In the genomic region with DNA sequence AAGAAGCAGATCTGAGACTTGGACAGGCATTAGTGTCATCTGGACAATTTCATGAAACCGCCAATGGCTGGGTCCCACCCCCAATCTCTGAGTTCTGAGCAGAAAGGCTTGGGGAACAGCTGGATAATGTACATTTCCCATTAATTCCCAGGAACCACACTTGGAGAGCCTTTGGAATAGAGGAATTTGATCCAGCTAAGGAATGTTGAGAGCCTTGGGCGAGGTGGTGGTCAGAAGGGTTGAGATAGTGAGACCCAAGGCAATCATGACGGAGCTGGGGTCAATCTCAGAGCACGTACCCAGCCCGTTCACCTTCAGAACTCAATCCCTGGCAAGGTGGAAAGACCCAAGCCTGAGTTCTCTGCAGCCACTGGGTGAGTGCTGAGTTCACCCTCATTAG, we compare ENCODE assay signal across 9 mouse cellular contexts. TPM values are rescaled to one million over a fixed set of nuclear protein-coding genes. Genes with fewer than 3 reads are reported as not detected.
DNase-seq lines count a peak whose midpoint lies in the region; ATAC-seq lines count a peak whose summit lies in the region.
"Had no signal": no experiment of that assay in that cellular context is flagged by ENCODE, and none has a peak within 500 bp of the region (broad histone marks: within the 10 kb centered on the region; RNA-seq: fewer than 3 reads in every experiment).

No protein-coding gene starts in this region.

- H3K4me3 ChIP-seq in hindbrain, embryonic 10.5 days: peak overlapping the region; percentile 93; the same call in 1 of the 2 replicates
- no peak overlapping the region for H3K4me3 ChIP-seq in hindbrain, embryonic 11.5 days (ENCODE audit: low read depth, low read length)
- peak overlapping the region; percentile 79; the same call in 1 of the 2 replicates for H3K4me3 ChIP-seq in embryonic facial prominence, embryonic 10.5 days
- no peak overlapping the region for H3K4me3 ChIP-seq in hindbrain, embryonic 16.5 days (ENCODE audit: low read length)
- no peak overlapping the region for H3K4me3 ChIP-seq in midbrain, embryonic 14.5 days (replicated peaks; ENCODE audit: low read depth, low read length)

- ATAC-seq in hindbrain, embryonic 11.5 days (ENCODE audit: low FRiP score): no peak
- ATAC-seq in hindbrain, embryonic 16.5 days: no peak
- ATAC-seq in midbrain, embryonic 14.5 days (ENCODE audit: low FRiP score, low TSS enrichment): no peak

- H3K4me1 ChIP-seq in hindbrain, embryonic 10.5 days (replicated peaks): peaks cover 15% of the 10 kb centered on the region
- no peaks in the 10 kb centered on the region for H3K4me1 ChIP-seq in hindbrain, embryonic 11.5 days (replicated peaks; ENCODE audit: control insufficient read depth, insufficient read depth, low read length)
- peaks cover 19% of the 10 kb centered on the region for H3K4me1 ChIP-seq in embryonic facial prominence, embryonic 10.5 days
- H3K4me1 ChIP-seq in hindbrain, embryonic 16.5 days (ENCODE audit: control insufficient read depth, insufficient read depth, low read depth, low read length): peaks cover 15% of the 10 kb centered on the region
- H3K4me1 ChIP-seq in midbrain, embryonic 14.5 days (ENCODE audit: control insufficient read depth, insufficient read depth, low read length): peaks cover 16% of the 10 kb centered on the region

- H3K9me3 ChIP-seq in hindbrain, embryonic 10.5 days: no peaks in the 10 kb centered on the region
- H3K9me3 ChIP-seq in hindbrain, embryonic 11.5 days (ENCODE audit: control insufficient read depth, low read length): no peaks in the 10 kb centered on the region
- H3K9me3 ChIP-seq in embryonic facial prominence, embryonic 10.5 days: no peaks in the 10 kb centered on the region
- H3K9me3 ChIP-seq in hindbrain, embryonic 16.5 days (ENCODE audit: control insufficient read depth, low read length): no peaks in the 10 kb centered on the region
- no peaks in the 10 kb centered on the region for H3K9me3 ChIP-seq in midbrain, embryonic 14.5 days (ENCODE audit: control insufficient read depth, low read length)
- H3K9me3 ChIP-seq: G1E had no signal

- no peak overlapping the region for H3K4me2 ChIP-seq in hindbrain, embryonic 11.5 days (replicated peaks; ENCODE audit: low read depth, low read length)
- peak overlapping the region; percentile 57; the same call in 1 of the 2 replicates for H3K4me2 ChIP-seq in hindbrain, embryonic 16.5 days (ENCODE audit: low read length)
- peak overlapping the region; percentile 69 for H3K4me2 ChIP-seq in midbrain, embryonic 14.5 days (ENCODE audit: low read length)

- 92% methylated on average over 5 of the region's 5 CpGs for WGBS in hindbrain, embryonic 10.5 days
- WGBS in hindbrain, embryonic 11.5 days: 91% methylated on average over 5 of the region's 5 CpGs
- 86% methylated on average over 5 of the region's 5 CpGs for WGBS in embryonic facial prominence, embryonic 10.5 days
- WGBS in hindbrain, embryonic 16.5 days: 96% methylated on average over 5 of the region's 5 CpGs
- 95% methylated on average over 5 of the region's 5 CpGs for WGBS in midbrain, embryonic 14.5 days

- no peaks in the 10 kb centered on the region for H3K27me3 ChIP-seq in hindbrain, embryonic 10.5 days (ENCODE audit: insufficient read depth, poor library complexity, severe bottlenecking)
- H3K27me3 ChIP-seq in hindbrain, embryonic 11.5 days (ENCODE audit: control insufficient read depth, insufficient read depth, low read length): no peaks in the 10 kb centered on the region
- no peaks in the 10 kb centered on the region for H3K27me3 ChIP-seq in embryonic facial prominence, embryonic 10.5 days (replicated peaks; ENCODE audit: low read depth, poor library complexity, severe bottlenecking)
- no peaks in the 10 kb centered on the region for H3K27me3 ChIP-seq in hindbrain, embryonic 16.5 days (replicated peaks; ENCODE audit: control insufficient read depth, insufficient read depth, low read length)
- H3K27me3 ChIP-seq in midbrain, embryonic 14.5 days (ENCODE audit: control insufficient read depth, insufficient read depth, low read length): no peaks in the 10 kb centered on the region

- 0 out of 2 replicates have a peak overlapping the region, but pooled peaks have one; percentile 93 for H3K27ac ChIP-seq in hindbrain, embryonic 10.5 days
- H3K27ac ChIP-seq in hindbrain, embryonic 11.5 days (ENCODE audit: low read depth, low read length): no peak overlapping the region
- no peak overlapping the region for H3K27ac ChIP-seq in embryonic facial prominence, embryonic 10.5 days (replicated peaks)
- H3K27ac ChIP-seq in hindbrain, embryonic 16.5 days (ENCODE audit: low read depth, low read length): peak overlapping the region; percentile 94; the same call in 1 of the 2 replicates
- H3K27ac ChIP-seq in midbrain, embryonic 14.5 days (replicated peaks; ENCODE audit: low read depth, low read length): peak overlapping the region; percentile 92; the same call in 1 of the 2 replicates

- H3K36me3 ChIP-seq in hindbrain, embryonic 10.5 days: peaks cover 13% of the 10 kb centered on the region
- H3K36me3 ChIP-seq in hindbrain, embryonic 11.5 days (ENCODE audit: control insufficient read depth, insufficient read depth, low read length): peaks cover under 1% of the 10 kb centered on the region; the same call in 1 of the 2 replicates
- H3K36me3 ChIP-seq in embryonic facial prominence, embryonic 10.5 days (replicated peaks): peaks cover 12% of the 10 kb centered on the region
- H3K36me3 ChIP-seq in hindbrain, embryonic 16.5 days (ENCODE audit: control insufficient read depth, insufficient read depth, low read length): no peaks in the 10 kb centered on the region; the same call in none of the 2 replicates
- H3K36me3 ChIP-seq in midbrain, embryonic 14.5 days (ENCODE audit: control insufficient read depth, insufficient read depth, low read length): peaks cover 6% of the 10 kb centered on the region

- DNase-seq in hindbrain, embryonic 10.5 days (ENCODE audit: low spot score): no peak
- DNase-seq in hindbrain, embryonic 11.5 days (ENCODE audit: low spot score): no peak
- no peak for DNase-seq in embryonic facial prominence, embryonic 10.5 days (ENCODE audit: low spot score)
- DNase-seq in midbrain, embryonic 14.5 days: no peak
- no peak for DNase-seq in urinary bladder, postnatal 25 days (ENCODE audit: low spot score)
- DNase-seq in MN1 (ENCODE audit: low spot score): no peak
- DNase-seq in frontal cortex, postnatal 14 days (ENCODE audit: low spot score in 2 of 2): no peak

- H3K9ac ChIP-seq in hindbrain, embryonic 11.5 days (ENCODE audit: low read depth, low read length): no peak overlapping the region
- peak overlapping the region; percentile 98; the same call in 1 of the 2 replicates for H3K9ac ChIP-seq in hindbrain, embryonic 16.5 days (ENCODE audit: low read depth, low read length)
- peak overlapping the region; percentile 95; the same call in 1 of the 2 replicates for H3K9ac ChIP-seq in midbrain, embryonic 14.5 days (replicated peaks; ENCODE audit: low read length)

RNA-seq across cellular contexts. Expression of a gene that starts 0.7 kb away (rescaled TPM):
- 71.9 and 75.6 TPM in 2 replicates for polyA plus RNA-seq in hindbrain, embryonic 10.5 days (2016; fragmentation: Nextera tagmentation; extraction: Ambion mirVana)
- 60.0 and 65.6 TPM in 2 replicates for polyA plus RNA-seq in hindbrain, embryonic 11.5 days (2014; fragmentation: Nextera tagmentation; extraction: Ambion mirVana)
- polyA plus RNA-seq in embryonic facial prominence, embryonic 10.5 days (2016; fragmentation: Nextera tagmentation; extraction: Ambion mirVana): 72.2 and 74.3 TPM in 2 replicates
- polyA plus RNA-seq in hindbrain, embryonic 16.5 days (2015; fragmentation: Nextera tagmentation; extraction: Ambion mirVana): 93.4 and 94.7 TPM in 2 replicates
- polyA plus RNA-seq in midbrain, embryonic 14.5 days (2014; fragmentation: Nextera tagmentation; extraction: Ambion mirVana): 76.0 and 92.8 TPM in 2 replicates

RNA-seq across cellular contexts. Expression of a gene that starts 16.0 kb away (rescaled TPM):
- polyA plus RNA-seq in hindbrain, embryonic 10.5 days (2016; fragmentation: Nextera tagmentation; extraction: Ambion mirVana): 15.9 and 24.4 TPM in 2 replicates
- 9.9 and 10.3 TPM in 2 replicates for polyA plus RNA-seq in hindbrain, embryonic 11.5 days (2014; fragmentation: Nextera tagmentation; extraction: Ambion mirVana)
- polyA plus RNA-seq in embryonic facial prominence, embryonic 10.5 days (2016; fragmentation: Nextera tagmentation; extraction: Ambion mirVana): 26.5 and 30.2 TPM in 2 replicates
- 3.1 and 4.2 TPM in 2 replicates for polyA plus RNA-seq in hindbrain, embryonic 16.5 days (2015; fragmentation: Nextera tagmentation; extraction: Ambion mirVana)
- 3.1 and 3.2 TPM in 2 replicates for polyA plus RNA-seq in midbrain, embryonic 14.5 days (2014; fragmentation: Nextera tagmentation; extraction: Ambion mirVana)

Comparison
In these comparisons a context has a peak if more than half of its experiments do, and no peak if none do; other contexts are left out.
1. H3K27ac ChIP-seq: peak in hindbrain, embryonic 10.5 days (single experiment), hindbrain, embryonic 16.5 days (single experiment) and midbrain, embryonic 14.5 days (single experiment); none in hindbrain, embryonic 11.5 days (single experiment) and embryonic facial prominence, embryonic 10.5 days (single experiment).
2. H3K4me3 ChIP-seq: peak in hindbrain, embryonic 10.5 days (single experiment) and embryonic facial prominence, embryonic 10.5 days (single experiment); none in hindbrain, embryonic 11.5 days (single experiment), hindbrain, embryonic 16.5 days (single experiment) and midbrain, embryonic 14.5 days (single experiment).